Mouse (Mus musculus): ENCODE results near the gene Zmiz2.
"Not testable (repeated sequence)": the region's sequence is repeated elsewhere in the genome, so short reads cannot be mapped to it uniquely, and the experiment has no call there.

- TF ChIP-seq CTCF (IDR thresholded peaks at IDR 0.05; ENCODE audit: control insufficient read depth, insufficient read depth, insufficient read length); FOSL1 (IDR thresholded peaks at IDR 0.05; ENCODE audit: insufficient read depth, low read length, poor library complexity, severe bottlenecking): not testable (repeated sequence)
These were observed 30.3 kb downstream of the Zmiz2 start for GRCm38 (mm10) chr11:6419156-6419555.

Data from C2C12 (cell line).